Mouse (Mus musculus) G1E-ER4 (cell line): ENCODE results near the gene Atp11c. TPM values are rescaled to one million over a fixed set of nuclear protein-coding genes. Genes with fewer than 3 reads are reported as not detected.

Experiments used
- GATA1 ChIP-seq: IDR thresholded peaks from one replicate; pipeline ENCODE4 v1.8.0; 2012; ENCODE audit warnings: low read length, inconsistent platforms
- polyA plus RNA-seq: library from polyadenylated mRNA; stranded (reverse); fragments of >175 nt; gene quantifications from 2 replicates; pipeline ENCODE4 v1.2.3, GENCODE M21; 2012

The Atp11c gene
- 1.1 and 1.9 TPM in 2 replicates for polyA plus RNA-seq

- no peak for TF ChIP-seq GATA1
Measured at GRCm38 (mm10) chrX:60592598-60592997, at the start of gene Atp11c. Gene Atp11c (minus strand): TSS chrX:60592698.

- no peak for TF ChIP-seq GATA1
Measured at GRCm38 (mm10) chrX:60609202-60609601, 16.7 kb upstream of the Atp11c start.

GRCm38 (mm10) chrX:60570539-60570938, 22.0 kb downstream of the Atp11c start:
- no peak for TF ChIP-seq GATA1

- TF ChIP-seq GATA1, result no peak
Measured at GRCm38 (mm10) chrX:60569047-60569446, 23.5 kb downstream of the Atp11c start.

DNA sequence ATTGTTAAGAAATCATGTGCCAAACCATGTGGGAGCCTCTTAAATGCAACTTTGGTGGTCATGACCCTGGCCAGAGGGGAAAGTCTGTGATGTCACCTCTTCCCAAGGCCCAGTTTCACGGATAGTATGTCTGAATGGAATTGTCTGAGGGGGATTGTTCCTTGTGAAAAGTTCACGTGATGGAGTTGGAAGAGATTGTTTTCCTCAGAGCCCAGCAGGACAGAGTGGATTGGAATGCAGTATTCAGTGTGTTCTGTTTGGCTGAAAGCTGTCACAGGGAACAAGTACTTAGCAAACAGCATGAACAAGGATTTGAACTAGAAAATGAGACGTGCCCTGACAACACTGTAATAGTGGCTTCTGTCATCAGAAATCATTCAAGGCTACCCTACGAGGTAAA, 37.3 kb downstream of the Atp11c start:
- TF ChIP-seq GATA1, result no peak

- TF ChIP-seq GATA1, result no peak
Measured at GRCm38 (mm10) chrX:60547444-60548304, 44.8 kb downstream of the Atp11c start.

DNA sequence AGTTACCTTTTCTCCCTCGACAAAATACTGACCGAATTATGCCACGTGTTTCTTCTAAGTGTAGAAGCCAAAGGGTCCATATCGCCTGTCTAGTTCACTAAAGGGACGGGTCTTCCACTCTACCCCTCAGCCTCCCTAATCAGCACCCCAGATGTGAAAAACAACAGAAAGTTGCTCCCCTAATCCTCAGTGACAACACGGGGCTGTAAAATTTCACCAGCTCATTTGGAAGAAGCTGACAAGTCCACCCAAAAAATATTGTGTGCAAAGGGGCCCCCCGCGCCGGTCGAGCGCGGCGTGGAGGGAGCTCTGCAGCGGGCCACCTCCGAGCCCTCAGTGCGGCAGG, 45.4 kb downstream of the Atp11c start:
- no peak for TF ChIP-seq GATA1

GRCm38 (mm10) chrX:60545906-60546305, 46.6 kb downstream of the Atp11c start:
- TF ChIP-seq GATA1, result no peak

- no peak for TF ChIP-seq GATA1
Measured at GRCm38 (mm10) chrX:60545444-60545843, 47.1 kb downstream of the Atp11c start.

GRCm38 (mm10) chrX:60544098-60544497, 48.4 kb downstream of the Atp11c start:
- TF ChIP-seq GATA1, result no peak

DNA sequence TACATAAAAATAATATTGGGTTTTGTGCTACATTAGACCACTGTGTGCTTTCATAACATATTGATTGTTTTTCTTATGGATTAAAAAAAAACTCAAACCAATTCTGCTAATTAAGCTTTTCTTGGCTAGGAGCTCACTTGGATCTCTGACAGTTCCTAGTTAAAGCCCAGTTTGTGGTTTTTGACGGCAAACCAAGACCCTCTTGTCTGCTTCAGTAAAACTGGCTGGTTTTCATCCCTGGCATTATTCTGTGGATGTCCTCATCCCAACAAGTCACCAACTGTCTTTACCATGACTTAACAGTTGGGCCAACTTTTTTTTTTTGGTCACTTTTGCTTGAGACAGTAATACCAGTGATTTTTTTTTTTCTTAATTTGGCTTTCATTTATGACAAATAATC, 49.6 kb downstream of the Atp11c start:
- no peak for TF ChIP-seq GATA1

DNA sequence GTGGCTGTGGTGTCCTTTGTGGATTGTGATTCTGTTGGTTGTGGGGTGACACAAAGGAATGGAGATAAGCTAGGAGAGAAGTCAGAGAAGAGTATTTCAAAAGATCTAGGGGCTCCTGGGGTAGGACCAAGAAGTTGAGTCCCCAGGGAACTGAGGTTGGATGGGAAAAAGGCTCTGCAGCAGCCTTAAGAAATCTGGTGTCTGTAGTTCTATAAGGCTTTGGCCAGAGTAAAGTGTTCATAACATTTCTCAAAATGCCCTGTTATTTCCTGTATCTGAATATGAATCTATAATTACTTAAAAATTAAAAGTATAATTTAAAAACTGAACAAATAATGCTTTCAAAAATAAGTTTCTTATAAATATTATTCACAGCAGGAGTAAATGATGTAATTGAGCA, 53.3 kb downstream of the Atp11c start, which contains the start of gene Gm7073:
Gene Gm7073 (minus strand): TSS at position 101 of the 400 bp plus-strand sequence.
- no peak for TF ChIP-seq GATA1

GRCm38 (mm10) chrX:60503995-60504394, 88.5 kb downstream of the Atp11c start:
- no peak for TF ChIP-seq GATA1

DNA sequence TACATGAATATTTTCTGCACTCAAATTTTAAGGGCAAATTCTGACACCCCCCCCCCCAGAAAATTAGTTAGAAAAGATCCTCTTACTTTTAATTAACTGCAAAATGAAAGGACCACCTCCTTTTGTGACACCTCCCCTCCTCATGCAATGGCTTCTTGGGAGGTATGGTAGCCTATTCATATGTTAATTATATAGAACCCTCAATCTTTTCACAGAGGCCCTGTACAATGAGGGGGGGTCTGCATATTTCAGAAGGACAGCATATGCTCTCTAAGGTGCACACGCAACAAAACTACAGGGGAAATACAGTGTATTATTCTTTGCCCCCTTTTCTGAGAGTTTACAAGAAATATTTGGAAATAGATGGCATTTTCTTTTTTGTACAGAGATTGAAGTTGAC, 94.7 kb downstream of the Atp11c start:
- no peak for TF ChIP-seq GATA1

- no peak for TF ChIP-seq GATA1
Measured at GRCm38 (mm10) chrX:60495308-60495707, 97.2 kb downstream of the Atp11c start.

DNA sequence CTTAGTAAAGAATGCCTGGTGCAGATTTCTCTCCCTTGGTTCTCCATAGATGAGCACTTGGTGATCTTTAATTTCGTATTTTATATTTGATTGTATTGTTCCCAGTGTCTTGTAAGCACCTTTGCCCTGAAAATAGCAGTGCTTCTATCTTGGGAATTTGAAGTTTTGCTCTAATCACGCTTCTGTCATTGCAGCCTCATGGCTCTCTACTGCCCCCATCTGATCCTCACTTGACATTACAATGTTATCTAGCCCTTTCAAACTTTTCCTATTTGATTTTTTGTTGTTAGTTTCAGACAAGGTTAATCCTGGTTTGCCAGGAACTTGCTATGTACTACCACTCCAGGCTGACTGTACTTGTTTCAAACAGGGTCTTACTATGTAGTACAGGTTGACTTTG, 128.7 kb downstream of the Atp11c start:
- TF ChIP-seq GATA1, result no peak

- TF ChIP-seq GATA1, result no peak
Measured at GRCm38 (mm10) chrX:60414563-60415111, 177.9 kb downstream of the Atp11c start.
